Mouse (Mus musculus) embryonic facial prominence, embryonic 13.5 days (tissue): ENCODE results near the gene Myo1d. TPM values are rescaled to one million over a fixed set of nuclear protein-coding genes. Genes with fewer than 3 reads are reported as not detected.
A peak's percentile ranks its signal among the peaks of the same experiment; 100 is the strongest.

Source experiments
- ATAC-seq: fragments of 200-750 bp; cut with Nextera tagmentation; 2 replicates; pipeline ENCODE4 v1.8.0; 2017; ENCODE audit warnings: low read depth; ENCODE audit not compliant: insufficient number of reproducible peaks, insufficient read depth, low FRiP score, low TSS enrichment
- H3K27ac ChIP-seq: fragments of 300-500 bp; sonication (generic); 2 replicates; pipeline ENCODE4 v1.5.1; 2015; ENCODE audit warnings: moderate library complexity, mild to moderate bottlenecking, inconsistent platforms
- H3K27me3 ChIP-seq: fragments of 300-500 bp; sonication (generic); 2 replicates; pipeline ENCODE4 v1.6.1; 2015; ENCODE audit warnings: mild to moderate bottlenecking, inconsistent platforms
- H3K36me3 ChIP-seq: fragments of 300-500 bp; sonication (generic); 2 replicates; pipeline ENCODE4 v1.6.1; 2015; ENCODE audit warnings: mild to moderate bottlenecking, inconsistent platforms
- H3K4me1 ChIP-seq: fragments of 300-500 bp; sonication (generic); 2 replicates; pipeline ENCODE4 v1.6.1; 2015; ENCODE audit warnings: inconsistent platforms
- H3K4me2 ChIP-seq: fragments of 300-500 bp; sonication (generic); 2 replicates; pipeline ENCODE4 v1.6.1; 2015; ENCODE audit warnings: moderate library complexity, mild to moderate bottlenecking, inconsistent platforms
- H3K4me3 ChIP-seq: fragments of 300-500 bp; sonication (generic); 2 replicates; pipeline ENCODE4 v1.5.1; 2015; ENCODE audit warnings: mild to moderate bottlenecking, inconsistent platforms
- H3K9ac ChIP-seq: fragments of 300-500 bp; sonication (generic); 2 replicates; pipeline ENCODE4 v1.6.1; 2015; ENCODE audit warnings: mild to moderate bottlenecking, inconsistent platforms
- H3K9me3 ChIP-seq: fragments of 300-500 bp; sonication (generic); 2 replicates; pipeline ENCODE4 v1.6.1; 2016; ENCODE audit warnings: inconsistent platforms
- WGBS: fragments of 180-500 bp; shearing (Covaris S2); methylation state at CpG from one replicate; pipeline ENCODE4 v1.1.7; 2015; ENCODE audit warnings: mixed read lengths; 5-methylcytosine and 5-hydroxymethylcytosine counted together
- polyA plus RNA-seq: library from polyadenylated mRNA; unstranded; fragments of >200 nt; fragmentation: Nextera tagmentation; extraction: Ambion mirVana; gene quantifications from 2 replicates; pipeline ENCODE4 v1.2.1, GENCODE M21; 2015

Gene Myo1d
- polyA plus RNA-seq, 1 experiment from 2014 or later: 7.7 TPM

DNA sequence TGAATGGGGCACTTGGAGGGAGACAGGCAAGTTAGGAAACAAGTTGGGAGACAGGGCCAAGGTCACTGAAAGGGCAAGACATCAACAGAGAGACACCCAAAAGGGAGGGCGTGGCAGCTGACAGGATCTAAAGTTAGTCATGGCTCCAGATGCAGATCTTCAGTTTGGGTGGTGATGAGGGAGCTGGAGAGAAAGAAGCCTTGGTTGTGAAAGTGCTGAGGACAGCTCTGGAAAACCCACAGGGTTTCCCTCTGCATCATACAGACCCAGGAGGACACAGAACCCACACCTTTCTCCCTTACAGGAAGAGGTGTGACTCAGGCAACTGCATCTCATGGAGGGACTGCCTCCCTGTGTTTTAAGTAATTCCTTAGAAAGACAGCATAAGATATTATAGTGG lies 283.2 kb downstream of the Myo1d start:
- Histone ChIP-seq H3K9ac (no peak overlapping the region), H3K4me2 (no peak overlapping the region), H3K4me1 (peaks cover 17% of the 10 kb centered on the region), H3K36me3 (no peaks in the 10 kb centered on the region), H3K4me3 (no peak overlapping the region), H3K27ac (no peak overlapping the region), H3K27me3 (no peaks in the 10 kb centered on the region), H3K9me3 (no peaks in the 10 kb centered on the region)
- WGBS: 84% methylated on average over 1 of the region's 1 CpGs
- ATAC-seq: no peak

DNA sequence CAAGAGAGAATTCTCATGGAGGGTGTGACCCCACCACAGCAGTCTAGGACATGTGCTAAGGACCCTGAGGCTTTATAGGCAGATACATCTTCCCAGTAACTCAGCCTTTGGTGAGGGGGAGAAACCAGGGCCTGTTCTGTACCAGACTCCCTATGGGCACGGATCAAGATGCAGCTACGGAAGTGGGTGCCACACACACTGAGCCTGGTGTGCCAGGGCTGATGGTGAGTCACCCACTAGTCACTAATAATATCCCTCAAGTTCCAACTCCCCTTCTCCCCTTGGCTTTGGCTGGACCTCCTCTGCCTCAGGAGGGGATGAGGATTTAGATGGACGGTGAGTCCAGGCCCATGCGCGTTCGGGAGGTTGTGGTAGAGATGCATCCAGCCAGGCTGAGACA lies 283.9 kb downstream of the Myo1d start:
- Histone ChIP-seq H3K27ac (no peak overlapping the region), H3K9ac (no peak overlapping the region), H3K36me3 (no peaks in the 10 kb centered on the region), H3K4me3 (no peak overlapping the region), H3K27me3 (no peaks in the 10 kb centered on the region), H3K4me2 (no peak overlapping the region), H3K9me3 (no peaks in the 10 kb centered on the region), H3K4me1 (peaks cover 17% of the 10 kb centered on the region)
- ATAC-seq: no peak
- WGBS: 90% methylated on average over 6 of the region's 6 CpGs

DNA sequence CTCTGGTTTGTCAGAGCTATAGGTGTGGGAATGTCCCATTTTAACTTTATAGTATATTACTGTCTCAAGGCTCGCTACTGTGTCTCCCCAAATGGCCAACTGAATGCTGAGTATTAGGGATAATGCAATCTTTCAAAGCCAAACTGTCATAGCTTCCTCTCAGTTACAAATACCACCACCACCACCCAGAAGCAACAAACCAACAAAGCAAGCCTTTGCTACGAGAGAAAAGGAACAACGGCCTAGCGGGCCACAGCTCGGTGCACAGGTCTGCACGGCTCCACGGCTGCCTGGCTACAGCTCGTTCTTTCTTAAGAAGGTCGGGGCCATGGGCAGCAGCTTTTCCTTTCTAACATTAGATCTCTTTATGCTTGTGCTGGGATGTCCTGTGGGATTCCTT lies 285.0 kb downstream of the Myo1d start:
- Histone ChIP-seq H3K9me3 (no peaks in the 10 kb centered on the region), H3K27me3 (no peaks in the 10 kb centered on the region), H3K4me1 (peaks cover 17% of the 10 kb centered on the region), H3K4me3 (no peak overlapping the region), H3K27ac (no peak overlapping the region), H3K36me3 (no peaks in the 10 kb centered on the region), H3K4me2 (no peak overlapping the region), H3K9ac (no peak overlapping the region)
- WGBS: 82% methylated on average over 9 of the region's 9 CpGs
- no peak for ATAC-seq

DNA sequence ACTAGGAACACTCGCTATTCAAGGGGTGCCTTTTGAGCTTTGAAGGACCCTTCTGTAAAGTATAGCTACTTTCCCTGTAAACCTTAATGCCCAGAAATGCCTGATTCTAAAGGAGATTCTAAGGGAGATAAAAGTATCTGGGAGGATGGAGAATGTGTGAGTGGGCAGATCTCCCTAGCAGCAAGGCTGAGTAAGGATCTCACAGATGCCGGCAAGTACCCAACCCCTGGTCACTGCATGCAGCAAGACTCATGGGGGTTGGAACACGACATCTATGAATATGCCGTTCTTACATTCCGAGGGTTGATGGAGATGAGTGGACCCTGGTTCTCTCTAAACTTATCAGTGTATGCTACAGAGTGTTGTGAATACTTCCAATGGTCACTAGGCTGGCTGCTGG lies 286.6 kb downstream of the Myo1d start:
- 93% methylated on average over 5 of the region's 5 CpGs for WGBS
- no peak for ATAC-seq
- Histone ChIP-seq H3K4me2 (no peak overlapping the region), H3K4me1 (peaks cover 16% of the 10 kb centered on the region), H3K4me3 (no peak overlapping the region), H3K36me3 (no peaks in the 10 kb centered on the region), H3K9me3 (no peaks in the 10 kb centered on the region), H3K27me3 (no peaks in the 10 kb centered on the region), H3K27ac (no peak overlapping the region), H3K9ac (no peak overlapping the region)

DNA sequence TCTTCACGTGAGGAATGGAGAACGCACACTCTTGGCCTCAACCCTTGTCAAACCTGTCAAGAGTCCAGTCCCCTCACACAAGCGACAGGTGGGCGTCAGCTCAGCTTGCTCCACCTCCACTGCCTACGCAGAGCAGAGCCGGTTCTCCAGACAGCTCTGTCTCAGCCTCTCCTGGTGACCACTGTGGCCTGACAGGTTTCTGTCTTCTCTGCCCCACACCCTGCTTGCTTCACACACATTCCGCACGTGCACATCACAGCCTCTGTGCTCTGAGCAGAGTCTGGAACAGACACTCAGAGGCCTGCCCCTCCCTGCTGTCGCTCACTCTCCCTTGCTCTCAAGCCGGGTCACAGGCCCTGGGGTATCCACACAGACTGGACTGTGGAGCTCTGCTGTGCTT lies 289.0 kb downstream of the Myo1d start:
- 63% methylated on average over 10 of the region's 10 CpGs for WGBS
- no peaks in the 10 kb centered on the region for H3K27me3 ChIP-seq
- H3K36me3 ChIP-seq: no peaks in the 10 kb centered on the region
- peaks cover 16% of the 10 kb centered on the region for H3K4me1 ChIP-seq
- H3K9ac ChIP-seq: no peak overlapping the region
- no peak overlapping the region for H3K4me2 ChIP-seq
- no peak overlapping the region for H3K27ac ChIP-seq
- no peak overlapping the region for H3K4me3 ChIP-seq
- ATAC-seq: no peak
- H3K9me3 ChIP-seq: no peaks in the 10 kb centered on the region

DNA sequence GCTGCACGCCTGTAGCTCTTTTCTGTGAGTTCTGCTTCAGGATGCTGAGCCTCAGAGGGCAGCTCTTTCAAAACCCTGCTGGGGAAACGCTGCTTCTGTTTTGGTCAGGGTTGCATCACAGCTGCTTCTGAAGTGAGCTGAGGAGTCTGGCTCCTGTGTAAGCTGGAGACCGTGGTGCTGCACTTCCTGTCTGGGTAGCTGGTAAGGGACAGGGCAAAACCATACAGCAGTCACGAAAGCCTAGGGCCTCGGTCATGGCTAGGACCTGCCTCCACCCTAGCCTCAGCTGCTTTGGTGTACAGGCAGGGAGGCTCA lies 290.0 kb downstream of the Myo1d start:
- H3K9me3 ChIP-seq: no peaks in the 10 kb centered on the region
- peak overlapping the region; percentile 33; the same call in 1 of the 2 replicates for H3K27ac ChIP-seq
- peaks cover 21% of the 10 kb centered on the region for H3K4me1 ChIP-seq
- H3K4me2 ChIP-seq: no peak overlapping the region
- H3K4me3 ChIP-seq: no peak overlapping the region
- H3K36me3 ChIP-seq: no peaks in the 10 kb centered on the region
- H3K9ac ChIP-seq: 0 out of 2 replicates have a peak overlapping the region, but pooled peaks have one; percentile 7
- ATAC-seq: no peak
- WGBS: 38% methylated on average over 5 of the region's 5 CpGs
- H3K27me3 ChIP-seq: no peaks in the 10 kb centered on the region

DNA sequence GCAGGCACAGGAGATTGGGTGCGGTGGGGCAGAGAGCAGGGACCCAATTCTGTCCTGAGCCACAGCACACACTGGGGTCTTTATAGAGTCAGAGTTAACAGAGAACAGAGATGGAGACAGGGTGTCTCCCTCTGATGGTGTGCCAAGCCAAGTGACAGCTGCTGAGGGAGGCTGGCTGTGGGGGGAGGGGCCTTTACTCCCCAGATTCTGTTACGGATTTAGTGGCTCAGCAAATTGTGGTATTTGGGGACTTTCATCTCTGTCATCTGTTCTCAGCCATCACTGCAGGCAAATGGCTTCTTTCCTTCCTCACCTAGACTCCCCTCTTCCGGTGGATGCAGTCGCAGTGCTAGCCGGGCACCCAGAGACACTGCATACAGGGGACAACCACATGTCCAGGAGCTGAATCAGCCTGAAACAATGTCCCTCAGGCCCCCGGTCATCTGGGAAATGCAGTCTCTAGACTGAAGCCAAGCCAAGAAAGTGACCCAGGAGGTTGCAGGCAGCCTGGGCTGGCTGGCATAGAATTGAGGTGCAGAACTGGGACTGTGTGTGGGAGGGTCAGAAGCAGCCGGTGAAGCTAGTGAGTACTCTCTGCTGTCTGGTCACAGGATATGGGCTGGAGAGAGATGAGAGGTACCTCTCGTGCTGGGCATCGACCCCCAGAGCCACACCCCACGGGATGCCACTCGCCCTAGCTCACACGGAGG lies 290.5 kb downstream of the Myo1d start:
- Histone ChIP-seq H3K4me2 (no peak overlapping the region), H3K9ac (peak overlapping the region; percentile 27; the same call in 1 of the 2 replicates), H3K9me3 (no peaks in the 10 kb centered on the region), H3K4me3 (no peak overlapping the region), H3K27ac (peak overlapping the region; percentile 33; the same call in 1 of the 2 replicates), H3K4me1 (peaks cover 23% of the 10 kb centered on the region), H3K36me3 (no peaks in the 10 kb centered on the region), H3K27me3 (no peaks in the 10 kb centered on the region)
- ATAC-seq: no peak
- 36% methylated on average over 12 of the region's 12 CpGs for WGBS

DNA sequence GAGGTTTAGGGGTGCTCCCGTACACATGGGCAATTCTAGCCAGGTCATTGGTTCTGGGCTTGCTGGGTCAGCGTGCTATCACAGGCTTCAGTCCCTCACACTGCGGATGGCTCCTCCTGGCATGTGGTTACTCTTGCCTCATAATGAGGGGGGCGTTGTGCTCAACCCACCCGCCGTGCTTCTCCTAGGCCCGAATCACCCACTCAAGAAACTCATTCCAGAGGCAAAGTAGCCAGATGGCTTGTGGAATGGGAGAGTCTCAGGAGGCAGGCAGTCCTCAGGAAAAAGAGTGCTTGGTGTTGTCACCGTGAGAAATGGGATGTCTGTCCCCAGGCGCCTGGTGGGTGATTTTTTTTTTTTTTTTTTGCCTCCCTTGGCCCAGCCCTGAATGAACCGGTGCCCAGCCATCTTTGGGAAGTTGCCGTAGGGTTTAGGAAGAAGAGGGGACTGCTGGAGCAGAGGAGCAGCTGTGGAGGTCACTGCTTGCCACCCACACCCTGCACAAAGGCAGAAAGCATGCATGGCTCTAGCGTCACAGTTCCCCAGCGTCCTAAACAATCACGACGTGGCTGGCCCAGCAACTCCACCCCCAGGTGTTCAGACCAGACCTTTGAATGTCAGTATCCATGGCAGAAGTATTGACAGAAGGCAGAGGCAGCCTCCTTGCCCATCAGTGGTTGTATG lies 291.8 kb downstream of the Myo1d start:
- no peak for ATAC-seq
- no peak overlapping the region for H3K4me3 ChIP-seq
- H3K27ac ChIP-seq: no peak overlapping the region
- no peaks in the 10 kb centered on the region for H3K36me3 ChIP-seq
- H3K27me3 ChIP-seq: no peaks in the 10 kb centered on the region
- 75% methylated on average over 15 of the region's 15 CpGs for WGBS
- H3K4me1 ChIP-seq: peaks cover 33% of the 10 kb centered on the region
- no peak overlapping the region for H3K9ac ChIP-seq
- H3K9me3 ChIP-seq: no peaks in the 10 kb centered on the region
- H3K4me2 ChIP-seq: no peak overlapping the region

DNA sequence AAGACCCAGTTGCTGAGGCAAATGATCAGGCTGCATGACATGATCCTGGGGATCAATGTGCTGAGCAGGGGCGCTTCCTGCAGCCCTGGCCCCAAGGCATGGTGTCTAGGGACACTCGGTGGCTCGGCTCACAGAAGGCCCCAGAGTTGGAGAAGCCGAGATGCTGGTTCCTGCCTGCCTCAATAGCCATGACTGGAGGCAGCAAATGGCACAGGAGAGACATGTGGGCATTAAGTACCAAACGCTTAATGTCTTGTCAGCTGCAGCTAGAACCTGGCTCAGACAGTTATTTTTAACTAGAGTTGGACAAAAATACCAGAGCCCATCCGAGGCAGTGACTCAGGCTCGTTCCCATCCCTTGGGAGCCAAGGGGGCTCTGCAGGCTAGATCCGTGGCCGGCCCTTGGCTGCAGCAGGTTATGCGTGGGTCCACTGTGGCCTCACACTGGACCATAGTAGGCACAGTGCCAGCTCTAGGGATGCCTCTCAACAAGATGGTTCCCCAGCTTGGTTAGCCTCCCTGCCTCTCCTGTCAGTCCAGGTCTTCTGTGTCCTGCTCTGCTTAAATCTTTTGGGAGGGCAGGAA lies 294.1 kb downstream of the Myo1d start:
- H3K9me3 ChIP-seq: no peaks in the 10 kb centered on the region
- 72% methylated on average over 10 of the region's 10 CpGs for WGBS
- H3K27ac ChIP-seq: no peak overlapping the region
- no peaks in the 10 kb centered on the region for H3K27me3 ChIP-seq
- ATAC-seq: no peak
- no peak overlapping the region for H3K4me2 ChIP-seq
- 0 out of 2 replicates have a peak overlapping the region, but pooled peaks have one; percentile 36 for H3K9ac ChIP-seq
- no peak overlapping the region for H3K4me3 ChIP-seq
- peaks cover 11% of the 10 kb centered on the region for H3K36me3 ChIP-seq
- H3K4me1 ChIP-seq: peaks cover 42% of the 10 kb centered on the region

DNA sequence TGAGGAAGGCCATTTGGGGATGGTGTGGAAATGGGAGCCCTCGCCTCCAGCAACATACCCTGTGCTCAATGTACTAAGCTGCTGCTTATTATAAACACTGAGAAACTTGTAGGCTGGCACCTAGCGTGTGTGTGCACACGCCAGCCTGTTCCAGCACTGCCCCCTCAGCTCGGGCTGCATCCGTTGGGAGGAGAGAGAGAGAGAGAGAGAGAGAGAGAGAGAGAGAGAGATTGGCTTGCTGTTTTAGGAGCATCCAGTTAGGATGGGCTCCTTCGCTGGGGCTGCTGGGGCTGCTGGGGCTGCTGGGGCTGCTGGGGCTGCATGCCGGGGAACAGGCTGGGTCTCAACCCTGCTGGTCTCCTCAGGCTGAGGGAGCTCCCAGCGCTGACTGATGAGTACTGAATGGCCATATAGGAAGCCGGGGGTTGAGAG lies 294.7 kb downstream of the Myo1d start:
- Histone ChIP-seq H3K9me3 (no peaks in the 10 kb centered on the region), H3K9ac (0 out of 2 replicates have a peak overlapping the region, but pooled peaks have one; percentile 36), H3K4me2 (no peak overlapping the region), H3K4me1 (peaks cover 47% of the 10 kb centered on the region), H3K27me3 (no peaks in the 10 kb centered on the region), H3K27ac (no peak overlapping the region), H3K36me3 (peaks cover 11% of the 10 kb centered on the region), H3K4me3 (no peak overlapping the region)
- 73% methylated on average over 9 of the region's 9 CpGs for WGBS
- no peak for ATAC-seq

DNA sequence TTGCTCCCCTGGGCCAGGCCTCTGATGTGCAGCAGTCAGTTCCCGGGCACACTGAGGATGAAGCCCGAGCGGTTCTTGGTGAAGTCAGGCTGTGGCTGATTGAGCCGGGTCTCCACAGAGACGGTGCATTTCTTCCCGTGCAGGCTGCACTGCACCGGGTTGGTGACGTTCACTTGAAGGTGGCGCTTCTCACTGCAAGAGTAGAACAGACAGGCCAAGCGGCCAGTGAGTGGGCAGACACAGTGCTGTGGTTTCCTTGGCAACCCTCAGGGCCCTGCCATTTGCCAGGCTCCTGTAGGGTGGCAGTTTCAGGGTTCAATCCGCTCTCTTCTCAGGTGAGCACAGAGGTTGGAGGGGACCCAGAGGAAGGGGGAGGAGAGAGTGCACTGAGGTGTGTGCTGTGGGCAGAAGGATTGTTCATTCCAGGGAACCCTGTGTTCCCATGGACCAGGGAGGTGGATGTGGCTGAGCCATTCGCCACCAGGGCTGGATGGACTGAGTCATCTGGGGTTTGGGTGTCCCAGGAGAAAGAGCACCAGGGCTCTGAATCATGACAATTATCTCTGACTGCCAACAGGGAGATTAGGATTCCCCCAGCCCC lies 295.5 kb downstream of the Myo1d start:
- no peaks in the 10 kb centered on the region for H3K9me3 ChIP-seq
- no peak for ATAC-seq
- H3K27ac ChIP-seq: no peak overlapping the region
- H3K4me1 ChIP-seq: peaks cover 47% of the 10 kb centered on the region
- no peak overlapping the region for H3K4me2 ChIP-seq
- no peaks in the 10 kb centered on the region for H3K27me3 ChIP-seq
- 40% methylated on average over 12 of the region's 12 CpGs for WGBS
- H3K4me3 ChIP-seq: no peak overlapping the region
- H3K36me3 ChIP-seq: peaks cover 11% of the 10 kb centered on the region
- no peak overlapping the region for H3K9ac ChIP-seq
